Mouse (Mus musculus): ENCODE measurements at regions not wholly inside any gene's neighbourhood (a gene's known extent, or its start where the extent isn't known, plus 50 kb on each side); places are given as distances from the start of the nearest gene placed in this dataset.

- H3K4me2 ChIP-seq: no peak overlapping the region
- H3K4me1 ChIP-seq (replicated peaks): peaks cover 8% of the 10 kb centered on the region; the same call in 1 of the 2 replicates
- H3K27me3 ChIP-seq: no peaks in the 10 kb centered on the region
- no peak for ATAC-seq (ENCODE audit: low read depth)
- H3K4me3 ChIP-seq (replicated peaks): no peak overlapping the region
- H3K9ac ChIP-seq: no peak overlapping the region
- no peaks in the 10 kb centered on the region for H3K36me3 ChIP-seq
- no peaks in the 10 kb centered on the region for H3K9me3 ChIP-seq (replicated peaks)
- no peak for DNase-seq
- 53% methylated on average over 11 of the region's 11 CpGs for WGBS (ENCODE audit: insufficient replicate concordance)
- H3K27ac ChIP-seq: no peak overlapping the region
Measured at GRCm38 (mm10) chr5:148632516-148633170, 80.1 kb upstream of the Ubl3 start.

DNA sequence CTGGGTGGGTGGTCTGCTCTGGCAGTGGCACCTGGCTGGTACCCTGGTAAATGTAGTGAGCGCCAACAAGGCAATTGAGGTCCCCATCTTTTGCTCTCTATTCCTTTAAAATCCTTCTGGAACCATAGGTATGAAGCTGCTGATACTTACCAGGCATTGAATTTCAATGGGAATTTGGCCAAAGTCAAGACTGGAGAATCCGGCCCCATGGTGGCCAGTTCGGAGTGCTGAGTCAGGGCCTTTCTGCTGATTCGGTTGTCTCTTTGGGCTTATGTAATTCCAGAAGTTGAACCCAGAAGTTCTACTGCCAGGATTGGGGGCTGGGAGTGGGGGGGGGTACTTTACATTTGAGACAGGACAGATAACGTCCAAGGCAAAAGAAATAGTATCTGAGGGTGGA is 79.0 kb upstream of the Ubl3 start:
- Histone ChIP-seq H3K9ac (no peak overlapping the region), H3K4me2 (no peak overlapping the region), H3K4me1 (replicated peaks) (peaks cover 8% of the 10 kb centered on the region; the same call in 1 of the 2 replicates), H3K27ac (no peak overlapping the region), H3K36me3 (no peaks in the 10 kb centered on the region), H3K4me3 (replicated peaks) (no peak overlapping the region), H3K9me3 (replicated peaks) (no peaks in the 10 kb centered on the region), H3K27me3 (no peaks in the 10 kb centered on the region)
- WGBS (ENCODE audit: insufficient replicate concordance): 77% methylated on average over 5 of the region's 5 CpGs
- DNase-seq: no peak
- ATAC-seq (ENCODE audit: low read depth): no peak

DNA sequence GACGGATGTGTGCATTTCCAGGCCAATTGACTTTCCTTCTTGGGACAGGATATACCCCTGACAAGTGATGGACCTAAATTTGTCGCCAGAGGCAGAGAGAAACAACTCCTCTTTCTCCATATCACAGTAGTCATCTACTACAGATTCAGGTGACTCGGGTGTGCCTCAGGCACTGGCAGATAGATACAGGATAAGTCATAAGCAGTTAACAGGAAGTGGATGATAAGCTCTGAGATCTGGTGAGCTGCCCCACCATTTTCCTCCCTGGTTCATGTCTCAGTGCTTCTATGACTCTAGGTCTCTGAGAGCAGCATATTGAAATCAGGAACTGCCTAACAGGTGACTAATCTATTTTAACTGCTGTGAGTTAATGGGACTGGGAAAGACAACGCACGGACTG is 73.4 kb upstream of the Ubl3 start:
- no peak for DNase-seq
- Histone ChIP-seq H3K36me3 (no peaks in the 10 kb centered on the region), H3K4me2 (no peak overlapping the region), H3K4me1 (replicated peaks) (no peaks in the 10 kb centered on the region), H3K9ac (no peak overlapping the region), H3K27me3 (no peaks in the 10 kb centered on the region), H3K4me3 (replicated peaks) (no peak overlapping the region), H3K27ac (no peak overlapping the region), H3K9me3 (replicated peaks) (no peaks in the 10 kb centered on the region)
- 57% methylated on average over 5 of the region's 5 CpGs for WGBS (ENCODE audit: insufficient replicate concordance)
- no peak for ATAC-seq (ENCODE audit: low read depth)

GRCm38 (mm10) chr5:148624649-148625405 is 72.2 kb upstream of the Ubl3 start:
- no peaks in the 10 kb centered on the region for H3K4me1 ChIP-seq (replicated peaks)
- H3K4me2 ChIP-seq: no peak overlapping the region
- H3K4me3 ChIP-seq (replicated peaks): no peak overlapping the region
- DNase-seq: no peak
- no peak overlapping the region for H3K9ac ChIP-seq
- H3K9me3 ChIP-seq (replicated peaks): no peaks in the 10 kb centered on the region
- ATAC-seq (ENCODE audit: low read depth): no peak
- no peak overlapping the region for H3K27ac ChIP-seq
- no peaks in the 10 kb centered on the region for H3K36me3 ChIP-seq
- H3K27me3 ChIP-seq: no peaks in the 10 kb centered on the region
- 70% methylated on average over 21 of the region's 21 CpGs for WGBS (ENCODE audit: insufficient replicate concordance)

DNA sequence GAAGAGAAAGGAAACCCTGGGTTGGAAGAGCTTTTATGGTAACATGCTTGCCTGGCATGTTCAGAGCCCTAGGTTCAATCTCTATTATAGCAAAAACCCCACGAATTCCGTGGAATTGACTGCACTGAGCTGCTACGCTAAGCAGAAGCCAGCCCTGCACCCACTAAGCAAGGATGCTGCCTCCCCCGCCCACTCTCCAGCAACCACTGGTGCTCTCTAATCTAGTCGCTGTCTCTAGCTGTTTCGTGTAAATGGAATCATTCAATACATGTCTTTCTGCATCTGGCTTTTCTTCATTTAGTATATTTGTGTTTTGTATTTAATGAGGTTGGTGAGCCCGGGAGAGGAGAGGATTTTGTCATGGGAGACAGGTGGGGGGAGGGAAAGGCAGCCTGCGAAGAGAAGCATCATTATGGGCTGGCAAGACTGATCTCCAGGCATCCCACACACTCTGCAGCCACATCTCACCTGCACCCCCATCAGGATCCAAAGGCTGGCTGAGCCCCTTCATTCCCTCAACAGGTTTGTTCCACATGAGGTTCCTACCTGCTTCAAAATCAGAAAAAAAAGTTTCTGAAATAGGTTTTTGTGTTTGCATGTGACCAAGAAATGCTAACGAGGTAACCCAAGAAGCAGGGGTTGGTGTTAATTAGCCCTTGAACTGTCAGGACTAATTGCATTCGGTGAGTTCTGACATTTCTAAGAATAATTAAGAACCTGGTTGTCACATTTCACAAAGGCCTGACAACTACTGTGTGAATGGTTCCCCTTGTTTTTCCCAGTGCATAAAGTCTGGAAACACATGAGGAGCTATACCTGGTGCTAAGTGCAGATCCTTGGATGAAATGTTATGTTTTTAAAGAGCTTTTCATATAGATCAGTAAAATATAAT is 68.6 kb upstream of the Ubl3 start:
- Histone ChIP-seq H3K4me2 (no peak overlapping the region), H3K36me3 (no peaks in the 10 kb centered on the region), H3K4me1 (replicated peaks) (no peaks in the 10 kb centered on the region), H3K27me3 (no peaks in the 10 kb centered on the region), H3K4me3 (replicated peaks) (no peak overlapping the region), H3K9me3 (replicated peaks) (0 out of 2 replicates have a peak, but pooled peaks cover 4% of the 10 kb centered on the region), H3K27ac (no peak overlapping the region), H3K9ac (no peak overlapping the region)
- ATAC-seq (ENCODE audit: low read depth) (no peak), DNase-seq (no peak)
- 51% methylated on average over 10 of the region's 10 CpGs for WGBS (ENCODE audit: insufficient replicate concordance)

DNA sequence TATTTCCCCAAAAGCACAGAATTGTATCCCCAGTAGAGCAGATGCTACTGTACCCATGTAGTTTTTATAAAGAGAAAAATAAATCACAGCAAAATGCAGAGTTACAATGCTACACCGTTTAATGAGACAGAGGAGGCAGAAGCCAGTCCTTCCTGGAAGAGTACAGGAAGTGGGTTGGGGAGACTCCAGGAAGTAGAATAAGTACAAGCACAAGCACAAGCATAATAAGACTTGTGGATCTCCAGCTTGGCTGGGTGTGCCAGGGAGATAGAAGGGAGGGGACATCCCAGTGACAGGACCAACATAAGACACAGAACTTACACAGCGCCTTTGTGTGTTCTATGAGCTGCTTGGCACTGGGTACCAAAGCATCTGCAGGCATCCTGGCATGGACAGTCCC is 67.3 kb upstream of the Ubl3 start:
- 0 out of 2 replicates have a peak, but pooled peaks cover 4% of the 10 kb centered on the region for H3K9me3 ChIP-seq (replicated peaks)
- ATAC-seq (ENCODE audit: low read depth) (no peak), DNase-seq (no peak)
- no peaks in the 10 kb centered on the region for H3K4me1 ChIP-seq (replicated peaks)
- 48% methylated on average over 2 of the region's 2 CpGs for WGBS (ENCODE audit: insufficient replicate concordance)
- H3K27ac ChIP-seq: no peak overlapping the region
- no peaks in the 10 kb centered on the region for H3K27me3 ChIP-seq
- H3K4me2 ChIP-seq: no peak overlapping the region
- no peaks in the 10 kb centered on the region for H3K36me3 ChIP-seq
- no peak overlapping the region for H3K4me3 ChIP-seq (replicated peaks)
- H3K9ac ChIP-seq: no peak overlapping the region

DNA sequence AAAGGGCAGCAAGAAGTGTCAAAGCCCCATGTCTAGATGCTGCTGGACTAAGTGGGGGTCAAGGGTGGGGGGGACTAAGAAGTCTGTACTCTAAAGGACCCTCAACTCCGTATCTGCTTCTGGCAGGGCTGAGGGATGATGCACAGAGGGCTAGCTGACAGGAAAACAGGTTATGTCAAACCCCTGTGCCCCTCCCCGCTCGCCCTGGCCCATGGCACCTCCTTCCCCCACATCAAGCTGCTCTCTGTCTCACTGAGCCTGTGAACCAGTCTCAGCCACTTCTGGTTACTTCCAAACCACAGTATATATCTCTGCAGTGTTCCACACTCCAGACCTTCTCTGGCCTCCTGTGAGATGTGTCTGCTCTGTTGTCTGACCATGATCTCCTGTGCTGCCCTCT is 63.8 kb upstream of the Ubl3 start:
- no peaks in the 10 kb centered on the region for H3K4me1 ChIP-seq (replicated peaks)
- no peak overlapping the region for H3K4me2 ChIP-seq
- ATAC-seq (ENCODE audit: low read depth) (no peak), DNase-seq (no peak)
- no peak overlapping the region for H3K27ac ChIP-seq
- no peak overlapping the region for H3K9ac ChIP-seq
- no peaks in the 10 kb centered on the region for H3K27me3 ChIP-seq
- WGBS (ENCODE audit: insufficient replicate concordance): 57% methylated on average over 3 of the region's 3 CpGs
- H3K4me3 ChIP-seq (replicated peaks): no peak overlapping the region
- 0 out of 2 replicates have a peak, but pooled peaks cover 4% of the 10 kb centered on the region for H3K9me3 ChIP-seq (replicated peaks)
- H3K36me3 ChIP-seq: no peaks in the 10 kb centered on the region

DNA sequence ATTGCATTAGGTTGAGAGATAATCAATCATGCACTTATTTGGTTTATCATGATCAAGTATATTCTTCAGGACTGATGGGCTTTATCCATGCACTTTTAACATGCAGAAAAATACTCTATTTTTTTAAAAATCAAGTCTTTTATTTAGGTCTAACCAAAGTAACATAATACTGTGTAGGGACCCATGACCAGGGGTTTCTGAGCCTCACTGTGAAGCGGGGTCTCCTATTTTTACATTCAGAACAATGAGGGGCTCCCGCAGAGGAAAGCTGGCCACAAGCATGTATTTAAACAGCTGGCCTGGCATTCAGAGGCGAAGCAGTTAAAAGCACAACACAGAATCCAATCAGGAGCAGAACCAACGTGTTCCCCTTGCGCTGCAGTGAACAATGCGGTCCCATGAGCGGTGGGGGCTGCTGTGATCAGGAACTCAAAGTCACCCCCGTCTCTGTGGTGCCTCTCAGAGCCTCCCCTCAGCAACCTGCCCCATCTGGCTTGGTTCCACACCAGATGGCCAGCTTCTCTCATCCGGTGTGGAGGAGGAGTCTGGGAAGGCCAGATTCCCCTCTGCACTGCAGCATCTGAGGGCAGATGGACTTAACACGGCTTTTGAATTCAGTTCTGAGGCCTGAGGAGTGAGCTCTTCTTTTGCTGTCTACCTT is 63.2 kb upstream of the Ubl3 start:
- no peak for DNase-seq
- no peak for ATAC-seq (ENCODE audit: low read depth)

DNA sequence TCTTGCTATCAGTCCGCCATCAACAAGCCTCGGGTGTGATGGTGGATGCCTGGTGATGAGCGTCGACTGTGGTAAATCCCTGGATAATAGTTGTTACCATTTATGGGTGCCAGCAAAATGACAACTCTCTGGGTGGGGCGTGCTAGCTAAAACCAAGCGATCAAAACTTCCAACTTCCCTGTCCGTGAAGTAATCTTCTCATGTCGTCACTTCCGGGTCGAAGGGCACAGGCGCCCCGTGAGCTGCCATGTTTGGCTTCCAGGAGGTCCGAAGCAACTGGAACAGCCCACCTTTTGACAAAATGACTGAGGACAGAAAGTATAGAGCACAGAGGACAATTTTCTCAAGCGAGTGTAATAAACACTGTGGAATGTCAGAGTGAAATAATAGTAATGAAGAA is 62.5 kb upstream of the Ubl3 start:
- no peak for DNase-seq
- WGBS (ENCODE audit: insufficient replicate concordance): 80% methylated on average over 14 of the region's 14 CpGs
- H3K4me3 ChIP-seq (replicated peaks): no peak overlapping the region

More for the DNA sequence above, 63.2 kb upstream of the Ubl3 start:
- H3K27ac ChIP-seq: no peak overlapping the region
- H3K27me3 ChIP-seq: no peaks in the 10 kb centered on the region
- no peaks in the 10 kb centered on the region for H3K4me1 ChIP-seq (replicated peaks)
- 0 out of 2 replicates have a peak, but pooled peaks cover 4% of the 10 kb centered on the region for H3K9me3 ChIP-seq (replicated peaks)
- no peak overlapping the region for H3K4me3 ChIP-seq (replicated peaks)
- WGBS (ENCODE audit: insufficient replicate concordance): 65% methylated on average over 10 of the region's 10 CpGs
- no peak overlapping the region for H3K9ac ChIP-seq
- H3K4me2 ChIP-seq: no peak overlapping the region
- no peaks in the 10 kb centered on the region for H3K36me3 ChIP-seq

DNA sequence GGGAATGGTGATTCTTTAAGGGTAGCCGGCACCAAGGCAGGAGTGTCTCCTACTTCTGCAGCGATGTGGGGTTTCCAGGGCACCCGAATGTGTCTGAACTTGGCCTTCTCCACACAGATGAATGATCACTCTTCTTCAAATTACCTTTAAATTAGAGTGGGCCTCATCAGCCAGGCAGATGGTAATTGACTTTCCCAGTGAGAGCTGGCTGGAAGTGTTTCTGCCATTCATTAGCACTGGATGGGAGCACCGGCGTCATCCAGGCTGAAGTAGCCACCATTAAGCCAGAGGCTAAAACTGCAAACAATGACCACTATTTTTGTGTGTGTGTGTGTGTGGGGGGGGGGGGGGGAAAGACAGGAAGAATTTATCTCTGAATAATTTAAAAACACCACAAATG is 58.7 kb upstream of the Ubl3 start:
- Histone ChIP-seq H3K4me2 (no peak overlapping the region), H3K27me3 (no peaks in the 10 kb centered on the region), H3K9me3 (replicated peaks) (no peaks in the 10 kb centered on the region), H3K36me3 (no peaks in the 10 kb centered on the region), H3K27ac (no peak overlapping the region), H3K4me1 (replicated peaks) (no peaks in the 10 kb centered on the region), H3K4me3 (replicated peaks) (no peak overlapping the region), H3K9ac (no peak overlapping the region)
- DNase-seq (no peak), ATAC-seq (ENCODE audit: low read depth) (no peak)
- 76% methylated on average over 5 of the region's 5 CpGs for WGBS (ENCODE audit: insufficient replicate concordance)

More for the DNA sequence above, 62.5 kb upstream of the Ubl3 start:
- Histone ChIP-seq H3K4me1 (replicated peaks) (no peaks in the 10 kb centered on the region), H3K27ac (no peak overlapping the region), H3K27me3 (no peaks in the 10 kb centered on the region), H3K36me3 (no peaks in the 10 kb centered on the region), H3K4me2 (no peak overlapping the region), H3K9ac (no peak overlapping the region), H3K9me3 (replicated peaks) (0 out of 2 replicates have a peak, but pooled peaks cover 4% of the 10 kb centered on the region)
- ATAC-seq (ENCODE audit: low read depth): no peak

- Histone ChIP-seq H3K27ac (no peak overlapping the region), H3K4me3 (replicated peaks) (no peak overlapping the region), H3K27me3 (no peaks in the 10 kb centered on the region), H3K9me3 (replicated peaks) (no peaks in the 10 kb centered on the region), H3K4me1 (replicated peaks) (no peaks in the 10 kb centered on the region), H3K9ac (no peak overlapping the region), H3K4me2 (no peak overlapping the region), H3K36me3 (no peaks in the 10 kb centered on the region)
- WGBS (ENCODE audit: insufficient replicate concordance): 70% methylated on average over 9 of the region's 9 CpGs
- DNase-seq (no peak), ATAC-seq (ENCODE audit: low read depth) (no peak)
Measured at GRCm38 (mm10) chr5:148609506-148609880, 56.9 kb upstream of the Ubl3 start.
